Mouse (Mus musculus): ENCODE measurements around the gene Gm3159.
A peak's percentile ranks its signal among the peaks of the same experiment; 100 is the strongest.
"Not testable (repeated sequence)": the region's sequence is repeated elsewhere in the genome, so short reads cannot be mapped to it uniquely, and the experiment has no call there.

Gm3159 gene

GRCm38 (mm10) chr14:4397226-4397625 lies at the start of gene Gm3159:
Gene Gm3159 (plus strand): TSS chr14:4397526.
- DNase-seq: not testable (repeated sequence)

GRCm38 (mm10) chr14:4368991-4369390 lies 28.3 kb upstream of the Gm3159 start:
- DNase-seq: not testable (repeated sequence)

GRCm38 (mm10) chr14:4369691-4370090 lies 27.6 kb upstream of the Gm3159 start:
- not testable (repeated sequence) for DNase-seq

GRCm38 (mm10) chr14:4377871-4378270 lies 19.5 kb upstream of the Gm3159 start:
- not testable (repeated sequence) for DNase-seq

- DNase-seq: not testable (repeated sequence)
Measured at GRCm38 (mm10) chr14:4385606-4386005, 11.7 kb upstream of the Gm3159 start.

- DNase-seq: peak in 1 of 2 experiments; percentile 13
Measured at GRCm38 (mm10) chr14:4392841-4393530, 4.3 kb upstream of the Gm3159 start.

- DNase-seq: not testable (repeated sequence)
Measured at GRCm38 (mm10) chr14:4398624-4399023, 1.3 kb downstream of the Gm3159 start.

- not testable (repeated sequence) for DNase-seq
Measured at GRCm38 (mm10) chr14:4400115-4400789, 2.9 kb downstream of the Gm3159 start.

GRCm38 (mm10) chr14:4401245-4401644 lies 3.9 kb downstream of the Gm3159 start:
- not testable (repeated sequence) for DNase-seq

GRCm38 (mm10) chr14:4403840-4404239 lies 6.5 kb downstream of the Gm3159 start:
- DNase-seq: not testable (repeated sequence)

- DNase-seq: not testable (repeated sequence)
Measured at GRCm38 (mm10) chr14:4409939-4410338, 12.6 kb downstream of the Gm3159 start.

- peak; percentile 62 to 70 for DNase-seq
Measured at GRCm38 (mm10) chr14:4414965-4415835, 17.9 kb downstream of the Gm3159 start, which contains the start of gene Gm3164. Gene Gm3164 (plus strand): TSS chr14:4415448.

- DNase-seq: not testable (repeated sequence)
Measured at GRCm38 (mm10) chr14:4430692-4431091, 33.4 kb downstream of the Gm3159 start, which contains the start of gene Gm3173. Gene Gm3173 (plus strand): TSS chr14:4430992.

Measured in kidney, postnatal 36 days (tissue).